Mouse (Mus musculus): ENCODE results near the gene Nrros. TPM values are rescaled to one million over a fixed set of nuclear protein-coding genes. Genes with fewer than 3 reads are reported as not detected.

Gene Nrros
- 1 to 10 TPM; 3.5 to 4.6 (median 3.5) TPM for total RNA-seq (2022)

DNA sequence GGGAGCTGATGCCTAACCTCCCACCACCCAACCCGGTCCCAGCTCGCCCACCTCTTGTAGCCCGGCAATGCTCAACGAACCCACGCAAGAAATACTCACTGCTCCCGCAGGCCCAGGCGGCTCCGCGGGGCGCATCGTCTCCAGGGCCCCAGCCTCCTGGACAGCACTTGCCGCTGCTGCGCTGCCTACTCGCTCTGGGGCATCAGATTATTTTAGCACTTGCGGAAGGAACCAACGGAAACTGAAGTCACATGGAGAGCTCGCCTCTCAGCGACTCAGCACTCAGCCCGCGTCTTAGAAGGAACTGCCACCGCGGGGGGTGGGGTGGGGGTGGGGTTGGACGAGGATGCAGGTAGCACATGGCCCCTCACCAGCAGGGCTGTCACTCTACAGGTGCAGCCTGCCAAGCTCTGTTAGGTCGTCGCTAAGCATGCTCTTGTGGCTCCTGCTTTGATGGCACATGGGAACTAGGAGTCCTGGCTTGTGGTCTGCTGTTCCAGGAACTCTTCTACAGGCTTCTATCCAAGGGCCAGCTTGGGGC is at the start of gene Nrros:
Nrros (minus strand) TSS at position 314 of the 541 bp plus-strand sequence.
- DNase-seq (ENCODE audit: low spot score), result peak; percentile 72

DNA sequence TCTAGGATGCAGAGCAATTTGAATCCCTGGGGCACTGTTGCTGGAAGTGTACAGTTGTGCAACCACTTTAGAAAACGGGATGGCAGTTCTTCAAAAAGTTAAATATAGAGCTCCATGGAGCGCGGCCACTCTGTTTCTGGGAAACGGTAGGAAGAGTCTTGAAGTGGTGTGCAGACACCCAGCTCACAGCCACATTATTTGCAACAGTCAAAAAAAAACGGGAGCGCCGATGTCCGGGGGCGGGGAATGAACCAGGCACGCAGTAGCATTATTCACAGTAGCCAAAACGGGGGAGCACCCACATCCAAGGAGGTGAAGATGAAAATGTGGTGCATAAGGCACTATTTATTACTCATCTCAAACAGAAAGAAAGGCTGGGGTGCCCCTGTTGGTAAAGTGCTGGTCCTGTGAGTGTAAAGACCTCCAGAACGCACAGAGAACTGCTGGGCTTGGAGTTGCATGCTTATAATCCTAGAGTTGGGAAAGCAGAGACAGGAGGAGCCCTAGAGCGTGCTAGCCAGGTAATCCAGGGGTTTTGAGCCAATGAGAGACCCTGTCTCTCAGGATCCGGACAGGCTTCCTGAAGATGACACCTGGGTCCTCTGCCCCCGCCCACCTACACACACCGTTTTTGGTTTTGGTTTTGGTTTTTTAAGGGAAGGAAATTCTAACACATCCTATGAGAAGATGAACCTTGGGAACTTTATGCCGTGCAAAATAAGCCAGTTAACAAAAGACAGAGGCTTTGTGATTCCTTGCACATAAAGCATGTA is 49.6 kb upstream of the Nrros start:
- DNase-seq (ENCODE audit: low spot score), result no peak

DNA sequence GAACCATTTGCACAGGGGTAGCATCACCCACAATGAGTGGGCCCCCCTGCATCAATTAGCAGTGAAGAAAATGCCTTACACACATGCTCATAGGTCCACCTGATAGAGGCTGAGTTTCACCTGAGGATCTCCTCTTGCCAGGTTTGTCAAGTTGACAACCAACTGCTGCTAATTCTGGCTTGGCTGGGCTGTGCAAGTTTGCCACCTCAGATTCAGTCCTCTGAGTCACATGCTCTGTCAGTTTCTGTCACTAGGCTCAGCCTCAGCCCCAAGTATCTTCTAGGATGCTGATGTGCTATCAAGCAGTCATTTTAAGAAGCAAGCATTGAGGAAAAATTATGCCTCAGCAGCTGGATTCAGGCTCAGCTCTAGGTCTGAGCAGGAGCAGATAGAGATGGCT is 48.8 kb upstream of the Nrros start:
- no peak for DNase-seq (ENCODE audit: low spot score)

DNA sequence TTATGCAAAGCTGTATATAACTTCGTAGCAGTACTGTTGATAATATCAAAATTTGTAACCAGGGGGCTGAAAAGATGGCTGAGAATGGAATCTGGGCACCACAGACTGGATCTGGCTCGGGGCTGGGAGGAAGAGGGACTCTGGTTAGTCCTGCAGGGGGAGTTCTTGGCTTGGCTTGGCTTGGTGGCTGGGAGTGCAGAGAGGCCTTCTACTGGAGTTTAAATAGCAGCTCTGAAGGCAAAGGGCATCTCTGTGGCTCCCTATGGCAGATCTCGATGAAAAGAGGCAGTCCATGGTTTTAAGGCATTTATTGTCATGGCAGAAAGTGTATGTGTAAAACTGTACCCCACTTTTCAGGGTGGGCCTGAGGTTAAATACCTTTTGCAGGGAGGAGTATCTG is 39.5 kb upstream of the Nrros start:
- no peak for DNase-seq (ENCODE audit: low spot score)

DNA sequence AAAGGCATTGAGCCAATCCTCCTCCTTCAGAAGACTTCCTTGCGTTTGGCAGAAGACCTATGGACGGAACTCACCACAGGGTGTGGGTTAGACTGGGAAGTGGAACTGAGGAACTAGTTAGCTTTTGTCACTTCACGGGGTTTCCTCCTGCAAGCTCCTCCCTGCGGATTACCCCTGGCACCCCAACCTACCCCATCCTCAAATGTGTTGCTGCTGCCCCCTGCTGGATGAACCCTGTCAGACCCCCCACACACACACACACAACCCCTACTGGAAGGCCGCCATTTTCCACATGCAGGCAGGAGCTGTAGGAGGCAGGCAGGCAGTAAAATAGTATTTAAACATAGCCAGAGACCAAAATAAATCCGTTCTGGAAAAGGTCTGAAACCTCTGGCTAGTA is 37.3 kb upstream of the Nrros start:
- peak; percentile 77 for DNase-seq (ENCODE audit: low spot score)

DNA sequence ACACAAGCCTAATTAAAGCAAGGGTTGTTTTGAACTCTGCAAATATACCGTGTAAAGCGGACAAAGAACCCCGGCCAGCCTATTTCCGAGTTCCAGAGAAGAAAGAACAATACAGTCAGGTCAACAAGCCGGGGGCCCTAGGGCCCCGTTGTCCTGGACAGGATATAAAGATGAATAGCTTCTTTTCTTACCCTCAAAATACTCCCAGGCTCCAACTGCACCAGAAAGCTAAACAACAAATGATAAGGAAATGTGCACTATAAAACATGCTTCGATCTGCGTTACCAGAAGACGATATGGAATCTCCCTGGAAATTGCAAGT is 35.6 kb upstream of the Nrros start:
- DNase-seq (ENCODE audit: low spot score), result peak; percentile 31

DNA sequence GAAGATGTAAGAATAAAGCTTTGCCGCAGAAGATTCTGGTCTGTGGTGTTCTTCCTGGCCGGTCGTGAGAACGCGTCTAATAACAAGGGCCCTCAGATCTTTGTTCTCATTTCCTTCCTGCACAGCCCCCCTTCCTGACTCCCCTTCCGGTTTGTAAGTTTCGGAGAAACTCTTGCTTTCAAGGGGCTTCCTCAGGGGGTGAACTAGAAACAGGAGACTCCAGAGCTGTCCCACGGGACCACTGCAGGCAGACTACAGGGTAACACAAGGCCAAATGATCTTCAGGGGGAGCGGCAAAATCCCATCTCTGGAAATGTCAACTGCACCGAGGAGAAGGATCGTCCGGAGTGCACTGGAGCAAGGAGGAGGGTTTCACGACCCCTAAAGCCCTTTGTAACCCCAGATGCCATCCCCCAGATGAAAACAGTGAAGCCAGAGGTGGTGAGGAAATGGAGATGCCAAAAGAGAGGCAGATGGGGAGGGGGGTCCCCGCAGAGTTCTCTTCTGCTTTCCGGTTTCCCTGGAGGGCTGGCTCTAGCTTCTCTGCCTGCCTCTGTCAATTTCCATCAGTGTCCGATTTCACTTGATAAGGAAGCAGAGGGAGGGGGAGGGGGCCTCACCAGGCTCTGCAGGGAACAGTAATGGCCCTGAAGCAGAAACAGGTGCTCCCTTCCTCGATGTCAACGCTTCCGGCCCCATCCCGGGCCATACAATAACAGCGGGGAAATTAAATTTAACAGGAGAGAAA is 35.0 kb upstream of the Nrros start:
- no peak for DNase-seq (ENCODE audit: low spot score)

DNA sequence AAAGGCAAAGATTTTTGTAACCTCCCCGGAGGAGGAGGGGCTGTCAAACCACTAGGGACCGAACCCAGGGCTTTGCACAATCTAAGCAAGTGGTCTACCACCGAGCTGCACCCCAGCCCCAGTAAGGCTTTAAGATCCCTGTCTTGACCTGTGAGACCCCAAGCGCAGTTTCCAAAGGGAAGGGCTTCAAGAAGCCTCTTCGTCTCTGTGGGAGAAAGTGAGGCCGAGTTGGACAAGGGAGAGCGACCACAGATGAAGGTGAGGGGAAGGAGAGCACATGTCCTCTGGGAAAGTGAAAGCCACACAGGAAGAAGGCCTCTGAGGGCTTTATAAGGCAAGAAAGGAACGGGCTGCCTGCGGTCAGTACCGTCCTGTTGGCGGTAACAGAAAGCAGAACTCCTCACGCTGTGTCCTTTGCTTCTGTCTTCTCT is 24.6 kb upstream of the Nrros start:
- DNase-seq (ENCODE audit: low spot score), result peak; percentile 41

DNA sequence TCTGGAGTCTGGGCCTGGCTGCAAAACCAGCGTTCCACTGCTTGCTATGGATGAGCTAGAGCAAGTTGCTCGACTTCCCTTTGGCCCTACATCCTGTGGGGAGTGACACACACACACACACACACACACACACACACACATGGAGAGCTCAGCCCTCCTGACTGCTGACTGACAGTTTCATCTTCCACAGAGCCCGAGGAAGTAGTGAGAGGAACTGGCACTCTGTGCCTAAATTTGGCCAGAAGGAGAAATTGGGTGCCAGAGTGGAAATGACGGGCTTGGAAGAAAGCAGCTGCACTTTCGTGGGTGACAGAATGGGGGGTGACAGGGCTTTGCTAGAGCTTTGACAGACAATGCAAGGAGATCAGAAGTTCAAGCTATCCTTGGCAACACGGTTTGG is 23.7 kb upstream of the Nrros start:
- DNase-seq (ENCODE audit: low spot score), result peak; percentile 58

DNA sequence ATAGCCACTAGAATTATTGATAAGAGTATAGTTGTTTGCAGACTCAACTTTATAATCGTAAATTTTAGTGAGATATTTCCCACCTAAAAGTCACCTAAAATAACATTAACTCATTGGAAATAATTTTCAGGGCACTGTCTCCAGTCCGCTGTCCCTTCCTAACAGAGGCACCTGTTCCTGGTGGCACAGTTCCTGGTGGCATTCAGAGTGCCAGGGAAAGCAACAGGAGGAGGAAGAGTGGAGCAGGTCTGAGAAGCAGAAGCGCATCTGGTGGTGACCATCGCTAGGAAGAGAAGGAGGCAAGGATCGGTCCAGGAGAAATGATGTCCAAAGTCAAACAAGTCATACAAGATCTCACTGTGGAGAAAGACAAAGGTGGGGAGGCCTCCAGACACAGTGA is 20.7 kb upstream of the Nrros start:
- DNase-seq (ENCODE audit: low spot score), result no peak

DNA sequence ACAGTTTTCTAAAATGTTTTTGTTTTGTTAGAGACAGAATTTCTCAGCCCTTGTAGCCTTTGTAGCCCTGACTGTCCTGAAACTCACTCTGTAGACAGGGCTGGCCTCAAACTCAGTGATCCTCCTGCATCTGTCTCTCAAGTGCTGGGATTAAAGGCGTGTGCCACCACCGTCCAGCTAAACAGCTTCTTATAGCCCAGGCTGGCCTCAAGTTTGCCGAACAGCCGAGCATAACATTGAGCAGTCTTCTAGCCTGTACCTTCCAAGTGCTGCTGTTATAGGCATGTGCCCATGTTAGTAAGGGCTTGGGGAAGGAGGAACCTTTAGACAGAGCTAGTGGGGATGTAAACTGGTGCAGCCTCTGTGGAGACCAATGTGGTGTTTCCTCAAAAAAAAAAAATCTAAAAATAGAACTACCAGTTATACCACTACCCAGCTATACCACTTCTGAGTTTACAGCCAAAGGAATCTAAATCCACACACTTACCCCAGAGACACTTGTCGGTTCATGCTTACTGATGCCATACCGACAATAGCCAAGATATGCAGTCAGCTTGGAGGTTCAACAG is 14.0 kb upstream of the Nrros start, which contains the start of gene Bex6:
Bex6 (plus strand) TSS at position 491 of the 569 bp plus-strand sequence.
- DNase-seq (ENCODE audit: low spot score), result no peak

DNA sequence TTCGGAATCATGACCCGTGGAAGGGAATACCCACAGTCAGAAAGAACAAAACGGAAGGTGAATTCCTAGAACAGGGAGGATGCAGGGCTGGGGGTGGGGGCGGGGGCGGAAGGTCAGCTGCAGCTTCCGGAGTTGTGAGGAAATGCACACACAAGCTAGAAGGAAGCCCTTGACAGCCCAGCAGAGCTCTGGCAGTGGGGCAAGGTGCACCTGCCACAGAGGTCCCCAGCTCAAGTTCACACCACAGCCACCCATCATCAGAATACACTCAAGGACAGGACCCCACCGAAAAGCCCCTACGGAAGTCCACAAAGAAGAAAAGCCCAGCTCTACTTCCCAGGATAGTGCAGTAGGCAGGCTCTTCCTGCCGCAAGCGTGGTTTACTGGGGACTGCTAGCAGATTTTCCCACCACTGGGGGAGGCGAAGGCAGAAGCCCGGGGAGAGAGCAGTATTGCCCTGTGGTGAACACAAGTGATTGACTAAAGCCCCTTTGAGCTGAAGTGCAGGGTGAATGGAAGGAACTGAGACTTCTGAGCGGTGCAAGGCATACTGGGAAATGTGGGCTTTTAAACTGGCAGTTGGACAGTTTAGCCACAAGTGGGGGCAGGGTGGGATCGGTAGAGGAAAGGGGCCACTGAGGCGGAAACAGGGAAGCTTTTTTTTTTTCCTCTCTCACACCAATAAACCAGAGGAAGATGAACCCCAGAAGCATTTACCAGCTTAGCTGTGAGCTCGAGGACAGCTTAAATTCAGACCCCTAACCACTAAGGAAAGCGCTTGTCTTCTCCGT is 11.7 kb upstream of the Nrros start:
- DNase-seq (ENCODE audit: low spot score), result peak; percentile 38

DNA sequence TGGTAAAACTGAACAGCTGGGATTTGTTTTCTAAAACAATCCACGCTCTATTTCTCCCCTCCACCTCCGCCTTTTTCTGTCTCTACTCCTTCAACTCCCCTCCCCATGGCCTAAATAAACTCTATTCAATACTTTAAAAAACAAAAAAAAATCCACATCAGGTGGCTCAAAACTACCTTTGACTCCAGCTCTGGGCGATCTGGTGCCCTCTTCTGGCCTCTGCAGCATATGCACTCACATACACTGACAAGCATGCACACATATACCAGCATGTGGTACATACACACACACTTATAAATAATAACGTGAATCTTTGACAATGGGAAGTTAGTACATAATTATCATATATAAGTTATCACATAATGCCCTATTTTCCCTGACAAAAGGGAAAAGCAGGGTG is 9.6 kb upstream of the Nrros start:
- no peak for DNase-seq (ENCODE audit: low spot score)

DNA sequence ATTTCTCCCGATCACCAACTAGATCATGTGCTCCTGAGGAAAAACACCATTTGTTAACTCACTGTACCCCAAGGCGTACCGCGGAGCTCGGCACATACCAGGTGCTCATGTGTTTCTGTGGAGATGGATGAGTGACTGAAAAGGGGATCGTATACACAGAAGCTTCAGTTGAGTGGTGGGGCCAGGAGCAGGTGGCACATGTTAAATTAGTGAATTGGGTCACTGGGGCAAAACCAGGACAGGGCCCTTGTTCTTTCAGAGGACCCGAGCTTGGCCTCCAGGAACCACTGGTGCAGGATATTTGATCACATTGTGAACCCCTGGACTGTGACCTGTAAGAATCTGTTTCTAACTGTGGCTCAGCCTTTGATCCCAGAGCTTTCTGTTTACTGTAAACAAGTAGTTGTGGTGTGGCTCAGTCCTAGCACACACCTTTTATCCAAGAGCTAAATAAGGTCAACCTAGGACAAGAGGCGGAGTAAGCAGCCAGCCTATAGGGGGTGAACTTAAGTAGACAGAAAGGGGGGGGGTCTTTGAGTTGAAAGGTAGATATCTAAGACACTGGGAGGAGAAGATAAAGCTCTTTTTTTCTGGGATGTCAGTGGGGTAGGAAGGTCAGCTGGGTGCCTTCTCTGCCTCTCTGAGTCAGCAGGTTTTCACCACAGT is 9.1 kb upstream of the Nrros start:
- no peak for DNase-seq (ENCODE audit: low spot score)

DNA sequence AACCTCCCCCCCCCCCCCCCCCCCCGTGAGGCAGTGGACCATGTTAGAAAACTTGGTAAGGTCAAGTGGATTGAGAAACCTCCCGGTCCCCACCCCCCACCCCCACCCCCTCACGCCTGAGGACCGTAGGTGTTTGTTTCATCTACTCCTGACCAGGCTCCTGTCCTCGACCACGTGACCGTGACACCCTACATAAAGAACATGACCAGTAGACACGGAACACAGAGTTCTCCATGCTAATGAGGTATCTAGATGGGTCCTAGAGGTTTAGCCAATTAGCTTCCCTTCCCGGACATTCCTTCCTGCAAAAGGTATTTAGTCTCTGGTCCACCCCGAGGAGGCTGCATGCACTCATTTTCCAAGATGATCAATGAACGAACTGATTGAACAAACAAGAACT is 8.0 kb upstream of the Nrros start:
- DNase-seq (ENCODE audit: low spot score), result no peak

DNA sequence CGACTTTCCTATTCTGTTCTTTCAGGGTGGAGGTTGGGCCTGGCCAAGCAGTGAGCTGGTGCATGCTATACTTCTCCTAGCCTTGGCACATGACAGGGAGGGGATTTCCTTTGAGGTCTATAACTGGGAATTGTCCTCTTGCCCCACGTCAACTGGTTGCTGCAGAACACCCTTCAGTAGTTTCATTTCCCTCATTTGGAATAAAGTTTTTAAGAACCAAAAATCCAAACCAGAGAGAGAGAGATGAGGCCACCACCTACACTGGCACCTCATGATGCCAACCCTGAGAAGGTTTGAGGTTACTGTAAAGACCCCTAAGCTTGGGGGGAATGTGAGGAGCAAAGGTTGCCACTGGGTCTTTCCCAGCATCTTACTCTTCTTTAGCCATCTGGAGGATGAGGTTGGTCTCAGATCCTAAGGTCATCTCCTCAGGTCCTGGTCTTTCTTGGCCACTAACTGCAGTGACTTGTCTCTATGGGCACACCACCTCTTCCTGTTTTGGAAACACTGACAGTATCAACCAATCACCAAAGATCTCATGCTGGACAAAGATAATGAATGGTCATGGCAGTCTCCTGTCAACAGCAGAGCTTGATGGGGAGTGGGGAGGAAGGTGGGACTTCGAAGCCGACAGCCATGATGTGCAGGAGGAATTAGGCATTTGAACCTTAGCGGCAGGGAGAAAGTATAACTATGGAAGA is 5.8 kb upstream of the Nrros start:
- no peak for DNase-seq (ENCODE audit: low spot score)

DNA sequence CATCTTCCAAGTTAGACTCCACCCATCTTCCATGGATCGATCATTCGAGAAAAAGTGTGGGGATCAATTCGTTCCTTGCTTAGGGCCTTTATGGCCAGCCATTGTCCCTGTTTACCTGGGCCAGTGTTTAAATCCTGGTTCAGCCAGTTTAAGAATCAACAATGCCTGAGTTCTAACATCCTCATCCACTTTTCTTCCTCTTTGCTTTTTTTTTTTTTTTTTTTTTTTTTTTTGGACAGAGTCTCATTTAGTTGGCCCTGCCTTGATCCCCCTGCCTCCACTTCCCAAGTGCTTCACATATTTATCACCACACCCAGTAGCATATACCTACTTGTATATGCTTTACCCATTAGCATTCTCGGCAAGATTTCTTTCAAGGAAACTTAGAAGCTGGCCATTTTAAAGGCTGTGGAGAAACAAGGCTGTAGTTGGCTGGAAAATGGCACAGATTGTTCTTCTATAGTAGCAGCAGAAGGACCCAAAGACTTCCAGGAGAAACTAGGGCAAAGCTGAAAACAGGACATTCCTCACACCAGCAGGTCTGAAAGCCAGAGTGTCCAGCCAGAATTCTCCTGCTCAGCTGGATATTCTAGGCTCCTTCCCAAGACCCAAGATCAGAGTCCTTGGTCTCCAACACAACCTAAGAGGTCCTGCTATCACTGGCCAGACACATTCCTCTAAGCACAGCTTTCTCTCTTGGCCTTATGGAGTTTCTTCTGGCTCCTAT is 2.6 kb upstream of the Nrros start:
- DNase-seq (ENCODE audit: low spot score), result no peak

DNA sequence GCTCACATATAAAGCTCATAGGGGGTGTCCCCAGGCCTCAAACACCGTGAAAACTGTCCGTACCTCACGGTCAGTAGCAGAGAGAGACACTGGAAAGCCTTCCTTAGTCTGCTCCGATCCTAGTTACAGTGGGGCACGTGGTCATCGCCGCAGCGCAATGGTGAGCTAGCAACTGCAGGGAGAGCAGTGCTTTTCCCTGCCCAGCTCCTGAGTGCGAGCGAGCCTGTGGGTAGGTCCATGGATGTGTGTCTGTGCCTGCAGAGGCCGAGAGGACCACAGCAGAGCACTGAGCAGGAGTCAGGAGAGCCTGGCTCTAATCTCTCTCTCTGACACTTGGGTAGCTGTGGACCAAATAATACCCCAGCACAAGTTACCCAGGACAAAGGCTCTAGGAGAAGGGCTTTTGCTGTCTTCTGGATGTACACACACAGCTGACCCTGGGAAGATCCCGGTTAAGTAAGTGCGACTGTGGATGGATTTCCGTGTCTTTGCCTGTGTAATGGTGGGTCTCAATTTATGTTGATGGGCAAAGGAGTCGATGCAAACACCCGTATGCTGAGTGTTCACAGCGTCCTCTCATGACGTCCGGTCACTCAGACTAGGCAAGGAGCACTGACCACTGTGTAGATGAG is 882 bp downstream of the Nrros start:
- DNase-seq (ENCODE audit: low spot score), result no peak

DNA sequence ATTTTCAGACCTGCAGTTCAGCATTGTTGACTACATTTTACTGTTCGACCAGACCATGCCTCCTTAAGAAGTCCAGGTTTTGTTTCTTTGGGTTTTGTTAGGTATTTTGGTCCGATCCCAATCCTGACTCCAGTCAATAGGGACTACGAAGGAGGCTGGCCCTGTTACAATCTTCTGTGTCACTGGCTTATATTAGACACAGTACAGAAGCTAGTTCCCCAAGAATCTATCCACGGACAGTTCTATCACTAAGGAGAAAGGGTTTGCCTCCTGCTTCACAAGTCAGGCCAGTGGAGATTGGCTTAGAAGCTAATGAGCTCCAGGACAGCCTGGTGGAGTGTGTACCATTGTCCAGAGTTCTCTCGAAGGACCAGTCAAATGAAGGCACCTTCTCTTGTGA is 1.5 kb downstream of the Nrros start:
- DNase-seq (ENCODE audit: low spot score), result no peak

Measured in heart, adult 8-10 months (tissue).